ENCODE assay signal across 21 mouse cellular contexts in genomic region chr5:148542196-148542595, GRCm38 (mm10). TPM values are rescaled to one million over a fixed set of nuclear protein-coding genes. Genes with fewer than 3 reads are reported as not detected.
A peak's percentile ranks its signal among the peaks of the same experiment; 100 is the strongest.
DNase-seq lines count a peak whose midpoint lies in the region; ATAC-seq and TF ChIP-seq lines count a peak whose summit lies in the region.
"Had no signal": no experiment of that assay in that cellular context is flagged by ENCODE, and none has a peak within 500 bp of the region (broad histone marks: within the 10 kb centered on the region; RNA-seq: fewer than 3 reads in every experiment).

No protein-coding gene starts in this region.

- no peak for ATAC-seq in liver, embryonic 11.5 days (replicated peaks; ENCODE audit: low FRiP score)
- no peak for ATAC-seq in forebrain, embryonic 11.5 days (replicated peaks; ENCODE audit: low FRiP score)
- ATAC-seq: Patski had no signal

- H3K4me2 ChIP-seq in liver, embryonic 11.5 days: no peak overlapping the region
- no peak overlapping the region for H3K4me2 ChIP-seq in forebrain, embryonic 11.5 days (ENCODE audit: low read depth, low read length, severe bottlenecking)
- H3K4me2 ChIP-seq: embryonic facial prominence, embryonic 15.5 days; forebrain, embryonic 12.5 days; heart, embryonic 11.5 days had no signal

- H3K27me3 ChIP-seq in liver, adult 2 months (ENCODE audit: control insufficient read depth, insufficient read depth, low read length): no peaks in the 10 kb centered on the region
- no peaks in the 10 kb centered on the region for H3K27me3 ChIP-seq in liver, embryonic 11.5 days (replicated peaks; ENCODE audit: control insufficient read depth, insufficient read depth, low read length)
- no peaks in the 10 kb centered on the region for H3K27me3 ChIP-seq in MEL (ENCODE audit: control insufficient read depth in 1 of 2, insufficient read depth in 2 of 2, low read length in 2 of 2)
- no peaks in the 10 kb centered on the region for H3K27me3 ChIP-seq in forebrain, embryonic 11.5 days (ENCODE audit: control insufficient read depth, insufficient read depth, low read length)
- H3K27me3 ChIP-seq: CH12.LX; embryonic facial prominence, embryonic 15.5 days; forebrain, embryonic 12.5 days; Patski had no signal

- no peaks in the 10 kb centered on the region for H3K9me3 ChIP-seq in liver, embryonic 11.5 days (ENCODE audit: control insufficient read depth, low read length)
- H3K9me3 ChIP-seq in MEL (replicated peaks; ENCODE audit: insufficient read depth, low read length): no peaks in the 10 kb centered on the region
- no peaks in the 10 kb centered on the region for H3K9me3 ChIP-seq in forebrain, embryonic 11.5 days (ENCODE audit: control insufficient read depth, low read length)
- H3K9me3 ChIP-seq: embryonic facial prominence, embryonic 15.5 days; forebrain, embryonic 12.5 days; limb, embryonic 10.5 days had no signal

- peak overlapping the region; percentile 37 for H3K27ac ChIP-seq in liver, adult 2 months (replicated peaks; ENCODE audit: insufficient read depth, low read depth, low read length)
- H3K27ac ChIP-seq in liver, embryonic 11.5 days (ENCODE audit: low read depth, low read length): no peak overlapping the region
- peak overlapping the region; percentile 60; the same call in 1 of the 2 replicates for H3K27ac ChIP-seq in MEL (ENCODE audit: control insufficient read depth, low read depth, low read length)
- H3K27ac ChIP-seq in forebrain, embryonic 11.5 days (ENCODE audit: low read depth, low read length): no peak overlapping the region
- H3K27ac ChIP-seq: embryonic facial prominence, embryonic 15.5 days; forebrain, embryonic 12.5 days; kidney, postnatal 0 days; layer of hippocampus, adult 2 months; limb, embryonic 10.5 days had no signal

- H3K4me1 ChIP-seq in liver, adult 2 months (ENCODE audit: control insufficient read depth, insufficient read depth, low read length): peaks cover 18% of the 10 kb centered on the region
- H3K4me1 ChIP-seq in liver, embryonic 11.5 days (replicated peaks; ENCODE audit: control insufficient read depth, insufficient read depth, low read length): peaks cover 29% of the 10 kb centered on the region
- H3K4me1 ChIP-seq in MEL (ENCODE audit: control insufficient read depth in 1 of 2, insufficient read depth in 2 of 2, low read length in 2 of 2): peaks cover 25 to 29% of the 10 kb centered on the region in 2 experiments
- peaks cover 5% of the 10 kb centered on the region; the same call in 1 of the 2 replicates for H3K4me1 ChIP-seq in forebrain, embryonic 11.5 days (replicated peaks; ENCODE audit: control insufficient read depth, insufficient read depth, low read length)

- TF ChIP-seq EP300 in MEL (IDR thresholded peaks at IDR 0.05; ENCODE audit: low read depth in 1 of 2, low read length in 2 of 2): peak; percentile 69 to 85

- no peak for TF ChIP-seq POLR2A in liver, adult 2 months (IDR thresholded peaks at IDR 0.05; ENCODE audit: extremely low read depth, insufficient read depth, low read length)
- no peak for TF ChIP-seq POLR2A in MEL (IDR thresholded peaks at IDR 0.05; ENCODE audit: control insufficient read depth in 1 of 2, insufficient read depth in 1 of 2, low read depth in 1 of 2, low read length in 2 of 2, poor library complexity in 1 of 2)

- no peak for TF ChIP-seq RAD21 in MEL (IDR thresholded peaks at IDR 0.05; ENCODE audit: low read depth, low read length)

- 65% methylated on average over 2 of the region's 2 CpGs for WGBS in liver, adult 2 months
- WGBS in liver, embryonic 11.5 days: 47% methylated on average over 2 of the region's 2 CpGs
- WGBS in forebrain, embryonic 11.5 days: 82% methylated on average over 2 of the region's 2 CpGs

- peaks cover 55% of the 10 kb centered on the region for H3K79me2 ChIP-seq in liver, adult 2 months (ENCODE audit: control insufficient read depth, insufficient read depth, low read length)
- peaks cover 63% of the 10 kb centered on the region for H3K79me2 ChIP-seq in MEL (ENCODE audit: control insufficient read depth, insufficient read depth, low read length, poor library complexity)

- DNase-seq in liver, adult 2 months (ENCODE audit: extremely low read depth, low read depth, low spot score): no peak
- DNase-seq in liver, embryonic 11.5 days (ENCODE audit: low spot score): no peak
- DNase-seq in MEL (ENCODE audit: low read depth, low spot score): peak; percentile 84
- DNase-seq in induced T-regulatory cell, adult 2 months (ENCODE audit: low read depth): peak; percentile 39
- DNase-seq in left cerebral cortex, adult 11 months (ENCODE audit: low spot score): no peak
- no peak for DNase-seq in cerebellum, adult 11-12 months
- DNase-seq in forebrain, embryonic 11.5 days (ENCODE audit: low spot score): no peak
- DNase-seq: adrenal gland, postnatal 36 days; cerebellum, adult 9-11 months; embryo, embryonic 11 days; gastrocnemius, postnatal 36 days; lung, adult 2 months; thymus, adult 2 months had no signal

- no peaks in the 10 kb centered on the region for H3K36me3 ChIP-seq in liver, adult 2 months (ENCODE audit: control insufficient read depth, insufficient read depth, low read length)
- H3K36me3 ChIP-seq in liver, embryonic 11.5 days (ENCODE audit: control insufficient read depth, insufficient read depth, low read length): no peaks in the 10 kb centered on the region
- H3K36me3 ChIP-seq in MEL (ENCODE audit: control insufficient read depth in 1 of 2, insufficient read depth in 2 of 2, low read length in 2 of 2): peaks cover 0 to 36% of the 10 kb centered on the region in 2 experiments; a peak in 2 of 4 replicates
- no peaks in the 10 kb centered on the region for H3K36me3 ChIP-seq in forebrain, embryonic 11.5 days (ENCODE audit: control insufficient read depth, insufficient read depth, low read length)
- H3K36me3 ChIP-seq: embryonic facial prominence, embryonic 15.5 days; forebrain, embryonic 12.5 days; limb, embryonic 10.5 days had no signal

- H3K9ac ChIP-seq in liver, adult 2 months (ENCODE audit: low read depth, low read length): no peak overlapping the region
- H3K9ac ChIP-seq in liver, embryonic 11.5 days (ENCODE audit: low read depth, low read length): no peak overlapping the region
- H3K9ac ChIP-seq in MEL (ENCODE audit: control insufficient read depth, low read depth, low read length, poor library complexity, severe bottlenecking): no peak overlapping the region
- no peak overlapping the region for H3K9ac ChIP-seq in forebrain, embryonic 11.5 days (ENCODE audit: low read length)
- H3K9ac ChIP-seq: embryonic facial prominence, embryonic 15.5 days; forebrain, embryonic 12.5 days had no signal

- TF ChIP-seq CTCF in liver, adult 2 months (IDR thresholded peaks at IDR 0.05; ENCODE audit: low read depth, low read length): no peak
- TF ChIP-seq CTCF in MEL (IDR thresholded peaks at IDR 0.05 in 2 of 3, conservative IDR thresholded peaks at IDR 0.05 in 1 of 3; ENCODE audit: control insufficient read depth in 1 of 3, insufficient read depth in 1 of 3, low read depth in 2 of 3, low read length in 3 of 3, poor library complexity in 1 of 3, severe bottlenecking in 1 of 3): no peak

- H3K4me3 ChIP-seq in liver, adult 2 months (ENCODE audit: insufficient read depth, low read depth, low read length): no peak overlapping the region
- no peak overlapping the region for H3K4me3 ChIP-seq in liver, embryonic 11.5 days (ENCODE audit: low read depth, low read length)
- no peak overlapping the region; a peak in 1 of 4 replicates for H3K4me3 ChIP-seq in MEL (ENCODE audit: control insufficient read depth in 1 of 2, insufficient read depth in 1 of 2, low read depth in 2 of 2, low read length in 2 of 2)
- H3K4me3 ChIP-seq in forebrain, embryonic 11.5 days (ENCODE audit: low read depth, low read length): no peak overlapping the region
- H3K4me3 ChIP-seq: embryonic facial prominence, embryonic 15.5 days; forebrain, embryonic 12.5 days; layer of hippocampus, adult 2 months; limb, embryonic 10.5 days had no signal

TF ChIP-seq in MEL, 35 proteins besides CTCF, POLR2A, EP300 and RAD21 (continues in another document):
- TF ChIP-seq ELF1 (IDR thresholded peaks at IDR 0.05; ENCODE audit: low read depth, low read length): peak; percentile 65
- TF ChIP-seq MAX (IDR thresholded peaks at IDR 0.05; ENCODE audit: low read length): no peak; the same call in 1 of the 2 replicates
- TF ChIP-seq GATA1 (IDR thresholded peaks at IDR 0.05; ENCODE audit: low read depth, low read length): peak; percentile 73
- 0 out of 2 replicates have a peak, but pooled peaks have one; percentile 36 for TF ChIP-seq TCF12 (IDR thresholded peaks at IDR 0.05; ENCODE audit: low read depth, low read length)
- TF ChIP-seq USF2 (IDR thresholded peaks at IDR 0.05; ENCODE audit: borderline replicate concordance in 1 of 2, insufficient read depth in 1 of 2, low read depth in 1 of 2, low read length in 2 of 2): no peak
- TF ChIP-seq TBP (IDR thresholded peaks at IDR 0.05; ENCODE audit: low read depth, low read length): 0 out of 2 replicates have a peak, but pooled peaks have one; percentile 16
- TF ChIP-seq E2F4 (IDR thresholded peaks at IDR 0.05; ENCODE audit: borderline replicate concordance, low read depth, low read length): no peak
- peak; percentile 41; the same call in 1 of the 2 replicates for TF ChIP-seq MAFK (IDR thresholded peaks at IDR 0.05; ENCODE audit: borderline replicate concordance, low read depth, low read length)
- peak; percentile 65 for TF ChIP-seq SIN3A (IDR thresholded peaks at IDR 0.05; ENCODE audit: low read length)
- no peak for TF ChIP-seq CHD1 (IDR thresholded peaks at IDR 0.05; ENCODE audit: low read depth, low read length)
- no peak for TF ChIP-seq GABPA (IDR thresholded peaks at IDR 0.05; ENCODE audit: low read depth, low read length)
- peak; percentile 24; the same call in 1 of the 2 replicates for TF ChIP-seq MXI1 (IDR thresholded peaks at IDR 0.05; ENCODE audit: low read depth, low read length)
- TF ChIP-seq ZMIZ1 (IDR thresholded peaks at IDR 0.05; ENCODE audit: low read depth, low read length): no peak
- no peak for TF ChIP-seq POLR2AphosphoS2 (IDR thresholded peaks at IDR 0.05; ENCODE audit: low read length)
- TF ChIP-seq BHLHE40 (IDR thresholded peaks at IDR 0.05; ENCODE audit: borderline replicate concordance, low read depth, low read length): no peak
- TF ChIP-seq RCOR1 (IDR thresholded peaks at IDR 0.05; ENCODE audit: low read depth, low read length): peak; percentile 82
- peak; percentile 65; the same call in 1 of the 2 replicates for TF ChIP-seq MEF2A (IDR thresholded peaks at IDR 0.05; ENCODE audit: extremely low read depth, insufficient replicate concordance, low read depth, low read length, poor library complexity, severe bottlenecking)

RNA-seq across cellular contexts. Expression of gene Ubl3, which starts 10.4 kb away (rescaled TPM):
- total RNA-seq in liver, adult 2 months (2014; rRNA removed): 58.0 and 61.8 TPM in 2 replicates
- polyA plus RNA-seq in liver, adult 2 months (2012; rRNA removed): 32.4 and 38.4 TPM in 2 replicates
- 40.1 and 43.1 TPM in 2 replicates for polyA plus RNA-seq in liver, embryonic 11.5 days (2014; fragmentation: Nextera tagmentation; extraction: Ambion mirVana)
- 41.0 and 50.7 TPM in 2 replicates for total RNA-seq in MEL (2012; rRNA removed)
- polyA plus RNA-seq in MEL (2012; ENCODE audit: insufficient read depth in 1 of 2, insufficient read length in 2 of 2, low read depth in 1 of 2, low replicate concordance in 2 of 2, missing spikeins in 1 of 2): 10 to 100 TPM in 1 of 2 experiments, not detected in 1; 59.0 TPM
- polyA plus RNA-seq in forebrain, embryonic 11.5 days (2014; fragmentation: Nextera tagmentation; extraction: Ambion mirVana): 83.7 and 84.2 TPM in 2 replicates

Comparison
In these comparisons a context has a peak if more than half of its experiments do, and no peak if none do; other contexts are left out.
1. H3K27ac ChIP-seq: peak in liver, adult 2 months (single experiment) and MEL (single experiment); none in liver, embryonic 11.5 days (single experiment) and forebrain, embryonic 11.5 days (single experiment).
2. DNase-seq: peak in MEL (single experiment) and induced T-regulatory cell, adult 2 months (single experiment); none in liver, adult 2 months (single experiment), liver, embryonic 11.5 days (single experiment), left cerebral cortex, adult 11 months (single experiment), cerebellum, adult 11-12 months (single experiment) and forebrain, embryonic 11.5 days (single experiment).